Mouse (Mus musculus): Measurements from ENCODE around the gene Defb7. TPM values are rescaled to one million over a fixed set of nuclear protein-coding genes. Genes with fewer than 3 reads are reported as not detected.

The Defb7 gene
- total RNA-seq (2021) = not detected
- long read RNA-seq = 0 reads

DNA sequence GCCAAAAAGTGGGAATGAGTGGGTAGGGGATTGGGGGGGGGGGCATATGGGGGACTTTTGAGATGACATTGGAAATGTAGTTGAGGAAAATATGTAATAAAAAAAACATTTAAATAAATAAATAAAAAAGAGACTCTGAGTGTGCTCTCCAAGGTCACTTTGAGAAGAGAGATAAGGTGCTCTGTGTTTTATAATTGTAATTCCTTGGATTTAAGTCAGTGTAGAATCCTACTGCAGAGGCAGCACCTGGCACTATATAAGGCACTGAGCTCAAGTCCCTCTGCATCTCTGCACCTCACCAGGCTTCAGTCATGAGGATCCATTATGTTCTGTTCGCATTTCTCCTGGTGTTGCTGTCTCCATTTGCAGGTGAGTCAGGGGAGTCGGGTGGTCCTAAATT lies at the start of gene Defb7:
Defb7 (plus strand) TSS at position 301 of the 400 bp plus-strand sequence.
- DNase-seq (ENCODE audit: low spot score in 2 of 2) = no peak

- no peak for DNase-seq (ENCODE audit: low spot score in 2 of 2)
These were observed 48.5 kb upstream of the Defb7 start for GRCm38 (mm10) chr8:19446378-19446777.

- DNase-seq (ENCODE audit: low spot score in 2 of 2) = no peak
These were observed 33.5 kb upstream of the Defb7 start for GRCm38 (mm10) chr8:19461355-19461754.

- DNase-seq (ENCODE audit: low spot score in 2 of 2) = no peak
These were observed 25.9 kb upstream of the Defb7 start for GRCm38 (mm10) chr8:19469026-19469425.

DNA sequence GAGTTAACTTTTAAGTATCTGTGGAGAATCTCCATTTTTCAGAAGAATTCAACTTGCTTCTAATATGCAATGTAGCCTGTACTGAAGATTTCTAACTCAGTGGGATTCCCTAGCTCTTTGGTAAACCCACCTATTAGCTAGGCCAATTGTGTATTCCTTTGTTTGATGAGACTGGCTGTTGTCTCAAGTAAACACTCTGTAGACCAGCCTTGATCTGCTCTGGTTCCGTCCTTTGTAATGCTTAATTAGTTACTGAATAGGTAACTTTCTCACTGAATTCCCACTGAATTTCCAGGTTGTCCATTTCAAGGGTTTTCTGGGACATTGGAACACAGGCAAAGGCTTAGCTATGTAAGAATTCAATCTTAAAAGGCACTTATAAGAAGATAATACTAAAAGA lies 5.6 kb downstream of the Defb7 start:
- DNase-seq (ENCODE audit: low spot score in 2 of 2) = no peak

- DNase-seq (ENCODE audit: low spot score in 2 of 2) = no peak
These were observed 40.4 kb downstream of the Defb7 start for GRCm38 (mm10) chr8:19535195-19535829.

DNA sequence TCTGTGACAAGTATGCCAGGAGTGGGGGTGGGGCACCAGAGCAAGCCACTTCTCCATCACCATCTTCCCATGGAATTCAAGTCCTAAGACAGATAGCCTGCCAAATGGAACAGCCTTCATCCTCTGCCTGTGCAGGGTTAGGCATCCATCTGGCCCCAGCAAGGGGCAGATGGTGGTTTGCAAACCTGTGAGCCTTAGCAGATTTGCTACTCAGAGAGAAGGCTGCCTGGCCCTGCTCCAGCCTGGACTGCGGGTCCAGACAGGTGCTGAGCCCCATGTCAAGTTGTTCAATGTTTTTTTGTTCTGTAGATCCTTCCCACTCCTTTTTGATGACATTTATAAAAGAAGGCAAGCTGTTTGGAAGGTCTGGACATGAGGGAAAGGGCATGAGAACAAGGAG lies 45.5 kb downstream of the Defb7 start:
- DNase-seq (ENCODE audit: low spot score in 2 of 2) = no peak

Small RNA genes lying within 50 kb of the gene (microRNA-seq; reads per million reads assigned to microRNA genes)
- gene Gm27288 (0 reads per million in 2 experiments), gene Gm27852 (0 reads per million in 2 experiments)

Other genes starting within 250 kb of the Defb7 start
- gene Defb5, start 247.5 kb upstream of the Defb7 start, total RNA-seq (2021) = not detected
- gene Defb3, start 201.7 kb upstream of the Defb7 start, total RNA-seq (2021) = not detected
- gene Defb8, start 47.5 kb upstream of the Defb7 start, total RNA-seq (2021) = not detected
- gene 4930467E23Rik, start 234.5 kb downstream of the Defb7 start, total RNA-seq (2021) = under 1 TPM; 0.61 to 0.62 TPM